Mouse (Mus musculus) spleen, adult 2 months (tissue): ENCODE measurements around the gene Rpl12.

ENCODE experiments used
- CTCF ChIP-seq: fragments of 200-500 bp; IDR thresholded peaks from 2 replicates; pipeline ENCODE4 v1.5.1; 2011; ENCODE audit warnings: mild to moderate bottlenecking, inconsistent platforms; ENCODE audit not compliant: insufficient read depth, insufficient read length, insufficient replicate concordance; ENCODE audit errors: extremely low read depth
- POLR2A ChIP-seq: fragments of 200-500 bp; IDR thresholded peaks from 2 replicates; pipeline ENCODE4 v1.6.1; 2011; ENCODE audit warnings: low read depth, low read length, inconsistent platforms

- TF ChIP-seq CTCF (no peak), POLR2A (no peak)
Observed at GRCm38 (mm10) chr2:32981281-32981680, 19.9 kb downstream of the Rpl12 start.
